Mouse (Mus musculus): ENCODE measurements around the gene Ubtd1.

- TF ChIP-seq CTCF (IDR thresholded peaks at IDR 0.05 in 2 of 3, conservative IDR thresholded peaks at IDR 0.05 in 1 of 3; ENCODE audit: control insufficient read depth in 1 of 3, insufficient read depth in 1 of 3, low read depth in 2 of 3, low read length in 3 of 3, poor library complexity in 1 of 3, severe bottlenecking in 1 of 3): no peak
- TF ChIP-seq HCFC1 (IDR thresholded peaks at IDR 0.05; ENCODE audit: low read depth, low read length): no peak
- TF ChIP-seq E2F4 (IDR thresholded peaks at IDR 0.05; ENCODE audit: borderline replicate concordance, low read depth, low read length): no peak
- no peak for TF ChIP-seq SMC3 (IDR thresholded peaks at IDR 0.05; ENCODE audit: low read depth, low read length)
- no peak for TF ChIP-seq UBTF (IDR thresholded peaks at IDR 0.05; ENCODE audit: borderline replicate concordance, insufficient read depth, low read depth, low read length)
- TF ChIP-seq EP300 (IDR thresholded peaks at IDR 0.05; ENCODE audit: low read depth in 1 of 2, low read length in 2 of 2): no peak
- TF ChIP-seq ZC3H11A (IDR thresholded peaks at IDR 0.05; ENCODE audit: low read depth, low read length): no peak
- no peak for TF ChIP-seq TAL1 (IDR thresholded peaks at IDR 0.05; ENCODE audit: low read length)
- TF ChIP-seq POLR2AphosphoS5 (IDR thresholded peaks at IDR 0.05; ENCODE audit: borderline replicate concordance, low read depth, low read length): no peak
- no peak for TF ChIP-seq CHD1 (IDR thresholded peaks at IDR 0.05; ENCODE audit: low read depth, low read length)
- no peak for TF ChIP-seq KAT2A (conservative IDR thresholded peaks at IDR 0.05; ENCODE audit: low read depth, low read length)
- no peak for TF ChIP-seq NRF1 (IDR thresholded peaks at IDR 0.05; ENCODE audit: insufficient read depth, low read depth, low read length, poor library complexity, severe bottlenecking)
- no peak for TF ChIP-seq RAD21 (IDR thresholded peaks at IDR 0.05; ENCODE audit: low read depth, low read length)
Observed at GRCm38 (mm10) chr19:42022542-42022848, 40.9 kb downstream of the Ubtd1 start.
